Mouse (Mus musculus) cortical plate, adult 2 months (tissue): ENCODE measurements around the gene Gm21854. TPM values are rescaled to one million over a fixed set of nuclear protein-coding genes. Genes with fewer than 3 reads are reported as not detected.
"Not testable (repeated sequence)": the region's sequence is repeated elsewhere in the genome, so short reads cannot be mapped to it uniquely, and the experiment has no call there.

Experiments
- H3K27ac ChIP-seq: fragments of 200-500 bp; 2 replicates; pipeline ENCODE4 v1.5.1; 2012; ENCODE audit warnings: low read length, control low read depth, inconsistent platforms; ENCODE audit not compliant: insufficient read depth
- H3K4me1 ChIP-seq: fragments of 200-500 bp; 2 replicates; pipeline ENCODE4 v1.6.1; 2011; ENCODE audit warnings: low read length; ENCODE audit not compliant: control insufficient read depth, insufficient read depth
- H3K4me3 ChIP-seq: fragments of 200-500 bp; 2 replicates; pipeline ENCODE4 v1.5.1; 2011; ENCODE audit warnings: mild to moderate bottlenecking, low read length, control low read depth; ENCODE audit not compliant: insufficient read depth
- polyA plus RNA-seq: library from polyadenylated mRNA; depleted of rRNA; stranded (reverse); fragments of >200 nt; gene quantifications from 2 replicates; pipeline ENCODE4 v1.2.3, GENCODE M21; 2012; rRNA removed

Gm21854 gene
- polyA plus RNA-seq: not detected in 2 replicates

DNA sequence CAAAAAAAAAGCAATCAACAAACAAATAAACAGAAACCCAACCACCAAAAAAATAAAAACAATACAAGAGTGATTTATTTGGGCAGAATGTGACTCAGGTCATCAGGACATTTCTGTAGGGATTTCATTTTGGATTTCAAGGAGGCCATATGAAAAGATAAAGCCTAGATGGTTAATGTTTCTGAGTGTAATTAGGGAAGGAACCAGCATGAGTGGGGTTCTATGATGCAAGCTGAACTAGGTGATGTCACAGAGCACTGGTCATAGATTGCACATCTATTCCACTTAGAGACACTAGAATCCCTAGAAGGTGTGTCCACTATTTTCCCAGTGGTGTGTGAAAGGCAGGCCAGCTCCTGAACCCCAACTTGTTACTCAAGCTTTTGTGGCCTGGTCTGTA, at the start of gene Gm21854:
TSS of gene Gm21854 (plus strand) at position 301 of the 400 bp plus-strand sequence.
- not testable (repeated sequence) for H3K4me3 ChIP-seq, H3K27ac ChIP-seq, H3K4me1 ChIP-seq

Other genes with a start within 250 kb of the Gm21854 start
- gene Gm20914, start 69.0 kb downstream of the Gm21854 start, polyA plus RNA-seq: not detected in 2 replicates
- gene Gm28171, start 136.4 kb downstream of the Gm21854 start, polyA plus RNA-seq: not detected in 2 replicates